Mouse (Mus musculus) adrenal gland (tissue): ENCODE results near the gene Mrtfa.

Source experiments
- intact Hi-C: fragments of 180-260 bp; cut with DNase I; formaldehyde crosslinking; loops from one replicate; pipeline ENCODE4 v1.15.1; 2025

Gene Mrtfa

DNA sequence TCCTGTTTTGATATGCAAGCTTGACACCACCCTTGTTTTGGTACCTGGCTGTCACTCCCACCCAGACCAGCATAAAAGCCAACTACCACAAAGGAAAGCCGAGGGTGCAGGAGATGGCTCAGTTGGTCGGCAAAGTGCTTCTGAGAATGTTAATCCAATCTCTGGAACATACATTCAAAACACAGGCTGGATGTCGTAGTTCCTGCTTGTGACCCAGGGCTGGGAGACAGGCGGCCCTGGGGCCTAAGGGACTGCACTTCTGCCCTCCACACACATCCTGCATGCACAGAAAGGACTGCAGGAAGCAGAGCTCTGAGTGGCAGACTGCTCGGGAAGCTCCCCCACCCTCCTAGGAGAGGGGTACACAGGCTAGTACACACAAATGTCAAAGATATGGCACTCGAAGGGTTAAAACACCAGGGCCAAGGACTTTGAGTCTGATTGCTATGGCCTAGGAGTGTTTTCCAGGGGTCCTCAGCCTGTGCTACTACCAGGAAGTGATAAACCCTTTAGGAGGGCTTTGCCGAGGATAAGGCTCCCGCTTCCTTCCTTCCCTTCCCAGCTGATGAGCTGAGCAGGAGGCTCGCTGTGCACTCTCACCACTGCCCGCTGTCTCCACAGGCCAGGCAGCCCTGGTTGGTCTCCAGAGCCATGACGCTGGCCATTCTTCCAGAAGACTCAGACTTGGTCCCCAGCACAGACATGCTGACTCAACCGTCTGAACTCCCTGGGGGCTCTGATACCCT, 155.0 kb downstream of the Mrtfa start:
- intact Hi-C loops = no loop called here

DNA sequence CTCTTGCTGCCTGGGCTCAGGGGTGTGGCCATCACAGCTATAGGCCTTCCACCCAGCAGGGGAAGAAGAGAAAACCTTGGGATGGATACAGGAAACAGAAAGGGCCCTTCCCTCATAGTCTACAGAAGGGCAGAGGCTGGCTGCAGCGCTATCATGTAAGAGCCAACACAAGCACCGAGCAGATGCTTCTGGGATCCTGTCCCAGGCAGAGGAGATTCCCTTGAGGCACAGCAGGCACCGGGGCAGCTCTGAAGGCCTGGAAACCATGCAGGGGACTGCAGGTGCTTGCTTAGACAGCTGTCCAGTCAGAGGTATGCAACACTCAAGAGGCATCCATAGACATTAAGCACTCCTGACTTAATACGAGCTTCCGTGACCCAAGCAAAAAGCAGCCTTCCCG, 156.4 kb downstream of the Mrtfa start:
- intact Hi-C loops = no loop called here

DNA sequence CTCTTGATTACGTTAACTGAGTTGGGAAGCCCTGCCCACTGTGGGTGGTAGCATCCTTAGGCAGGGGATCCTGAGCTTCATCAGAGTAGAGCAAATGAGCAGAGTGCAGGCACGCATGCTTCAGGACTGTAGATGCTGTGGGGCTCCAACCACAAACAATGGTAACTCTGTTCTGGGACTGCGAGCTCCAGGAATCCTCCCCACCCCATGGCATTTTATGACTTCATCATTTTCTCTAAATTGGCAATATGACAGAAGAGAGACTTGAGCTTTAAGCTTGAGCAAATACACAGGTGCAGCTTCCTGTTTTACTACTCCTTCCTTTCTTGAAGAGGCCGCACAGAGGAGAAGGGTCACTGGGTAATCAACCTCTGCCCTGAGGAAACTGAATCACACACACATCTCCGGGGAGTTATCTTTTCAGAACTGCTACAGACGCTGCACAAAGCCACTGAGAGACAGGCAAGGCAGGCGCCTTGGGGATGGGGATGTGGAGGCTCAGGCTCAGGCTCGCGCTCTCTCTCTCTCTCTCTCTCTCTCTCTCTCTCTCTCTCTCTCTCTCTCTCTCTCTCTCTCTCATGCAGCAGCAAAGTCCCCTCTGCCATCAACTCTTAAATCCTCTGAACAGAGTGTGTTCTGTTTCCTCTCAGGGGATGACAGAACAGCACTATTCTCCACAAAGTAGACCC, 157.5 kb downstream of the Mrtfa start:
- intact Hi-C loops = no loop called here

DNA sequence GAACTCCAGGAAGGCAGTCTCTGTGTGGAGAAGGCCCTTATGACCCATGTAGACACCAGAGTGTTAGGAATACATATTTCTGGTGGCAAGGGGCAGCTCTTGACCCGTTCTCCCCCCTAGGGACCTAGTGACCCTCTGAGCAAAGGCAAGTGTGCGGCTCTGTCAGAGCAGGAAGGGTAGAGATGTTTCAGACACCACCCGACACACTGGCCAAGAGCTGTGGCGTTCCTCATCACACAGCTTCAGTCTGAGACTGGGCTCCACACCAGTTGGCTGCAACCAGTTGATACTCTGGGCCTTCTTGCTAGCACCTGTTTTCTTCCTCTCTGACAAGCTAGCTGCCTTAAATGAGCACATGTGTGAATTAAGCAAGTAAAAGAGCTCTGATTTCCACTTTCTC, 158.9 kb downstream of the Mrtfa start:
- intact Hi-C loops = no loop called here

DNA sequence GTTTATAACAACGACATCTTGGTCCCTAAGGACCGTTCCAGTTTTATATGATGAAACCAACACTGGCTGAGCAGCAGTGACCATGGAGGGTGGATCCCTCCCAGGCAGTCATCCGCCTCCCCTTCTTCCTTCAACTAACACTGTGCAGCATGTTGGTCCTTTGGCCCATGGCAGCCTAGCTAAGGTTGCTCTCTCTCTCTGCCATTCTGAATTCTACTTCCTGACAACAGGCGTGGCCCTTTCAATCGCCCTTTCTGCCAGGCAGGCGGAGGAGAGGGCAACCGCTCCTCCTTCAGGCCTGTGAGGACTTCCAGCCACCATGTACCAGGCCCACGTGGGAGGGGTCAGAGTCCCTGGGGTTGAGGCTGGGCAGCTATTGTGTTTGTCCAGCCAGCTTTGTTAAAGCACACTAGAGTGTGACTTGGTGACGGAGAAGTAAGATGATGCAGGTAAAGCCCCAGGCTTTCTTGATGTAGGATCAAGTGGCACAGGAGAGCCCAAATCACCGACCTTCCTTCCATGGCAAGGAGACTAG, 159.6 kb downstream of the Mrtfa start:
- intact Hi-C loops = no loop called here

- intact Hi-C loops = loop anchor here (2.0 to 5.0 kb wide), 2 partner anchors 35 to 173 kb away; no protein-coding TSS in a partner anchor
These were observed 163.0 kb downstream of the Mrtfa start for GRCm38 (mm10) chr15:81027378-81028173.

GRCm38 (mm10) chr15:81026901-81027300, 163.7 kb downstream of the Mrtfa start:
- intact Hi-C loops = loop anchor here (2.0 to 5.0 kb wide), 2 partner anchors 35 to 174 kb away; no protein-coding TSS in a partner anchor

DNA sequence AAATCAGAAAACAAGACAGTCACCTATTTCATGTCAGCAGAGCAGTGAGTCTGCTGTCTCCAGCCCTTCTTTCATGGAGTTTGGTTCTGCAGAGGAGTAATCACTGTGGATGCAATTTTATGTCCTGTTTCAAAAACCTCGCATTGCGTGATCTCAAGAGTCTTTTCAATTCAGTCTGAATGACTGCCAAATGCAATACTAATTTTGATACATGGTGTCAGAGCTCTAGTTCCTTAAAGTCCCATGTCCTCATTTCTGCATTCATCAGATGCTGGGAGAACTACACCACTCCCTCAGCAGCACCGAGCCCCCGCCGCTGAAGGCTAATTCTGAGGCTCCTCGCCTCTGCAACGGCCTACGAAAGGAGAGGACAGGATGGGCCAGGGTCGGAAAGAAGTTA, 166.7 kb downstream of the Mrtfa start:
- intact Hi-C loops = no loop called here

DNA sequence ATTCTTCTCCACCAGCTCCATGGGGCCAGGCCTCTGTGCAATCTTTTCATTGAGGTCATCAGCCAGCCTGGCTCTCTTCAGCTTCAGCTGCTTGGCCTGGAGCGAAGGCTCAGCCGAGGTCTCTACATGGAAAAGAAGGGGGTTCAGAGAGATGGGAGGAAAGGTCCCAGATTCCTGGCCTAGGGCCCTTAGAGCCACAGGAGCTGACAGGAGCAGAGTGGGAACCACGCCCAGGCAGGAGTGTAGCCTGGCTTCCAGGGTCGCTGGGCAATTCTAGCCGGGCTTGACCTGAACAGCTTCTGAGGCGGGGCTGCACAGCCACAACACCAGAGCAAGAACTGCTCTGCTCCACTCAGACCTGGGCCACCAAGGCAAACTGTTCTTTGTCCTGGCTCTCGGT, 168.1 kb downstream of the Mrtfa start:
- intact Hi-C loops = no loop called here

- intact Hi-C loops = no loop called here
These were observed 169.2 kb downstream of the Mrtfa start for GRCm38 (mm10) chr15:81021377-81021776.

- intact Hi-C loops = no loop called here
These were observed 173.2 kb downstream of the Mrtfa start for GRCm38 (mm10) chr15:81017308-81017707.

- intact Hi-C loops = no loop called here
These were observed 174.1 kb downstream of the Mrtfa start for GRCm38 (mm10) chr15:81016488-81016887.

DNA sequence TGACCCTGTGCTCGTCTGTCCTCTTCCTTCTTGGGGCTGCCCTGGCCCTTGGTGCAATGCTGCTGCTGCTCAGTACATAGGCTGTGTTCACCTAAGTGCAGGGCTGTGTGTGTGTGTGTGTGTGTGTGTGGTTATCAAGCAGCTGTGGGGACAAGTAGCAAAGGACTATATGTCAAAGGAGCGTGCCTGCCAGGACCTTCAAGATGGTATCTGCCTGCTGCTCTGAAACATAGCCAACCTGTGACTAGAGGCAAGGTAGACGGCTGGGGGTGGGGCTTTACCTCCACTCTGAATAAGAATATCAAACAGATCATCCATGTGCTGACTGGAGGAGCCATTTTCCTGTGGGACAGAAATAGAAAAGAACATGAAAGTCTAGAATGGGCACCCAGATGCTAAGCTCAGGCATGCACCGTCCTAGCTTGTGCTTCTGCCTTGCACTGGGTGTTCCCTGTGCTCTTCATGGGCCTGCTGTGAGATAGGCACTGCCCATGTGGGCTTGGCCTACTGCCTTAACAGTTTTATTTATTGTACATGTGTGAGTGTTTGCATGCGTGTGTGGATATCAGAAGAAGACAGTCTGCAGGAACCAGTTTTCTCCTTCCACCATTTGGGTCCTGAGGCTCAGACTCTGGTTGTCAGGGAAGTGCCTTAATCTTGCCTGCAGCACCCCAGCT, 175.4 kb downstream of the Mrtfa start:
- intact Hi-C loops = no loop called here

DNA sequence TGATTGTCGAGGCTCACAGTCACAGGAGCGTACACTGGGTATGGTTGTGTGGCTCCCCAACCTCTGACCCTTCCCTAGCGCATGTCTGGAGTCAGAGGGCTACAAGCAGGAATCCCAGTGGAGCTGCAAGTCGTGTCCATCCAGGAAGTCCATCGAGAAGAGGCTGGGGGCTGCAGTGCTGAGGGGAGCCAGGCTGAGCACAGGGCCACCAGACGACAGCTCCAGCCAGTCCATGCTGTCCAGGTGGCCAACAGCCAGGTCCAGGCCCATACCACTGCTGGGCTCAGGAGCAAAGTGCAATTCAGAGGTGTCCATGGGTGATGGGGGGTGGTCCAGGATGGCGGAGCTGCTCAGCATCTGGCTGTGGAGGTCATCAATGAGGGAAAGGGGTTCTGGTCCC, 177.4 kb downstream of the Mrtfa start:
- intact Hi-C loops = no loop called here

GRCm38 (mm10) chr15:81012359-81012758, 178.2 kb downstream of the Mrtfa start:
- intact Hi-C loops = no loop called here

- intact Hi-C loops = no loop called here
These were observed 179.0 kb downstream of the Mrtfa start for GRCm38 (mm10) chr15:81011523-81011922.

DNA sequence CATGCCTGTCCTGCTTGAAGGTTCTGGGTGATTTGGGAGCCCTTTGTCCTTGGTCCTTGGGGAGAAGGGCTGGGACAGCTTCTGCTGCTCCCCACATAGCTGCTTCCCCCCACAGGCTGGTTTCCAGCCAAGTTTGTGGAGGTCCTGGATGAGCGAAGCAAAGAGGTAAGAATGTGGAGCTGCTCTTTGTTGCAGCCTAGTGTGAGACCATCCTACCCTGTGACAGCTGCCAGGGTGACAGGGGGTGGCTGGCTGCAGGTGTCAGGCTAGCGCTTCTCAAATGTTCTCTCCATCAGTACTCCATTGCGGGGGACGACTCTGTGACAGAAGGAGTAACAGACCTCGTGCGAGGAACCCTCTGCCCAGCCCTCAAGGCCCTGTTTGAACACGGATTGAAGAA, 180.4 kb downstream of the Mrtfa start:
- intact Hi-C loops = no loop called here

- intact Hi-C loops = no loop called here
These were observed 181.9 kb downstream of the Mrtfa start for GRCm38 (mm10) chr15:81008689-81009123.

- intact Hi-C loops = no loop called here
These were observed 182.7 kb downstream of the Mrtfa start for GRCm38 (mm10) chr15:81007905-81008304.

DNA sequence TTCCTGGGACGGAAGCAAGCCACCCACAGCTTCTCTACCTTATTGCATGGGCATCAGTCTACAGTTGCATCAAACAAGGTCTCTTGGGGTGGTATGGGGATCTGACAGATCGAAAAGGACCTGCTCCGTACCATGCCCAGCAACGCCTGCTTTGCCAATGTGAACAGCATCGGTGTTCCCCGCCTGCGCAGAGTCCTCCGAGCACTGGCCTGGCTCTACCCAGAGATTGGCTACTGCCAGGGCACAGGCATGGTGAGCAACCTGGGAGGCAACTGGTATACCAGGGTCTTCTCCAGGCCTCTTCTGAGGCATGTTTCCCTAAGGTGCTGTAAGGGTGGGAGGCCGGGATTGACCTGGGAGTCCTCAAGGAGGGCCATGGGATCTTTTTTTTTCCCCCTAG, 183.2 kb downstream of the Mrtfa start:
- intact Hi-C loops = no loop called here

DNA sequence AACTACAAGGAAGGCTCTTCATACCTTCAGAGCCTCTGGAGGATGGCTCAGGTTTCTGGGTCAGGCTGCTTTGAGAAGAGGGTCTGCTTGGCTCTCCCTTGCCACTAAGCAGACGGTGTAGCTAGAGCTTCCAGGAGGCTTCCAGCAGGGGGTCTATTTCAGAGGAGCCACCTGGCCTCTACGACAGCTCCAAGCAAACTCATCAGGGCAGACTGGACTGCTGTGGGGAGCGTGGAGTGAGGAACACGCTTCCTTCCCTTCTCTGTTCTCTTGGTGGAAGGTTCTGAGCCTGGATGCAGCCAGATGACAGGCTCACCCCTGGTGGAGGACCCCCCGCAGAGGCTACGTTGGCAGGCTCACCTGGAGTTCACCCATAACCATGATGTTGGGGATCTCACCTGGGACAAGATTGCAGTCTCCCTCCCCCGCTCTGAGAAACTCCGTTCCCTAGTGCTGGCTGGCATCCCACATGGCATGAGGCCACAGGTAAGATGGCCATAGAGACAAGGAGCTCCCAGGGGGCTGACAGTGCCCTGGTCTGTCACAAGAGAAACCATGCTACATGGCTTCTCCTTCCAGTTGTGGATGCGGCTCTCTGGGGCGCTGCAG, 184.3 kb downstream of the Mrtfa start:
- intact Hi-C loops = no loop called here
